In the genomic region with DNA sequence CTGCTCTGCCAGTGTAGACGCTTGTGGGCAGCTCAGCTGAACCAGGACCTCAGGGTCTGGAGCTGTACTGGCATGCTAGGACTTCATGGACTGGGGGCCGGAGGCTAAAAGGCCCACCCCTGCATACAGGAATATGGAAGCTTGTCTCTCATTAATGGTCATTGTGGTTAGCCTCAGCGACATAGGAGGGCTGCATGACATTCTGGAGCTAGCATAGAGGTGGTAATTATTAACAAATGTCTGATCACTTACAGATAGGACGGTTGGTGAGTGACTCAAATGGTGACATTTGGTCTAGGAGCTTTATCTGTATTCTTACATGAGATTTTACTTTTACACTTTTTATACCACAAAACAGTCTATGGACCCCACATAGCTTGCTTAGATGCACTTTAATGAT, we compare ENCODE assay signal across 11 mouse cellular contexts. TPM values are rescaled to one million over a fixed set of nuclear protein-coding genes. Genes with fewer than 3 reads are reported as not detected.
DNase-seq lines count a peak whose midpoint lies in the region; ATAC-seq lines count a peak whose summit lies in the region.
"Had no signal": no experiment of that assay in that cellular context is flagged by ENCODE, and none has a peak within 500 bp of the region (broad histone marks: within the 10 kb centered on the region; RNA-seq: fewer than 3 reads in every experiment).

No protein-coding gene starts in this region.

- H3K27me3 ChIP-seq in hindbrain, embryonic 10.5 days (ENCODE audit: insufficient read depth, poor library complexity, severe bottlenecking): peaks cover 15% of the 10 kb centered on the region
- no peaks in the 10 kb centered on the region for H3K27me3 ChIP-seq in hindbrain, embryonic 11.5 days (ENCODE audit: control insufficient read depth, insufficient read depth, low read length)
- no peaks in the 10 kb centered on the region for H3K27me3 ChIP-seq in embryonic facial prominence, embryonic 10.5 days (replicated peaks; ENCODE audit: low read depth, poor library complexity, severe bottlenecking)
- no peaks in the 10 kb centered on the region for H3K27me3 ChIP-seq in forebrain, embryonic 16.5 days (replicated peaks; ENCODE audit: control insufficient read depth, insufficient read depth, low read length)
- H3K27me3 ChIP-seq in midbrain, embryonic 11.5 days (ENCODE audit: control insufficient read depth, insufficient read depth, low read length): no peaks in the 10 kb centered on the region
- H3K27me3 ChIP-seq in kidney, embryonic 14.5 days (ENCODE audit: control insufficient read depth, insufficient read depth, low read length): no peaks in the 10 kb centered on the region

- DNase-seq in hindbrain, embryonic 10.5 days (ENCODE audit: low spot score): no peak
- DNase-seq in hindbrain, embryonic 11.5 days (ENCODE audit: low spot score): no peak
- DNase-seq in embryonic facial prominence, embryonic 10.5 days (ENCODE audit: low spot score): no peak
- no peak for DNase-seq in midbrain, embryonic 11.5 days (ENCODE audit: low spot score, missing footprints)
- DNase-seq in adrenal gland, postnatal 14 days: no peak
- DNase-seq in cerebellum, adult 9-10 months: no peak
- DNase-seq: lung, postnatal 36 days had no signal

- no peak for ATAC-seq in hindbrain, embryonic 11.5 days (ENCODE audit: low FRiP score)
- no peak; the same call in 1 of the 2 replicates for ATAC-seq in forebrain, embryonic 16.5 days
- no peak for ATAC-seq in midbrain, embryonic 11.5 days (ENCODE audit: low FRiP score)
- ATAC-seq in kidney, embryonic 14.5 days (ENCODE audit: low FRiP score, low TSS enrichment): no peak

- peak overlapping the region; percentile 57; the same call in 1 of the 2 replicates for H3K27ac ChIP-seq in hindbrain, embryonic 10.5 days
- H3K27ac ChIP-seq in hindbrain, embryonic 11.5 days (ENCODE audit: low read depth, low read length): no peak overlapping the region
- H3K27ac ChIP-seq in embryonic facial prominence, embryonic 10.5 days (replicated peaks): peak overlapping the region; percentile 68
- peak overlapping the region; percentile 65 for H3K27ac ChIP-seq in forebrain, embryonic 16.5 days (ENCODE audit: low read length)
- no peak overlapping the region for H3K27ac ChIP-seq in midbrain, embryonic 11.5 days (ENCODE audit: low read depth, low read length)
- no peak overlapping the region for H3K27ac ChIP-seq in kidney, embryonic 14.5 days (ENCODE audit: low read depth, low read length)

- H3K9ac ChIP-seq in hindbrain, embryonic 11.5 days (ENCODE audit: low read depth, low read length): no peak overlapping the region
- no peak overlapping the region for H3K9ac ChIP-seq in forebrain, embryonic 16.5 days (replicated peaks; ENCODE audit: low read depth, low read length)
- 0 out of 2 replicates have a peak overlapping the region, but pooled peaks have one; percentile 7 for H3K9ac ChIP-seq in midbrain, embryonic 11.5 days (ENCODE audit: low read length)
- no peak overlapping the region for H3K9ac ChIP-seq in kidney, embryonic 14.5 days (ENCODE audit: low read depth, low read length)

- H3K4me1 ChIP-seq in hindbrain, embryonic 10.5 days (replicated peaks): peaks cover 33% of the 10 kb centered on the region
- no peaks in the 10 kb centered on the region; the same call in none of the 2 replicates for H3K4me1 ChIP-seq in hindbrain, embryonic 11.5 days (replicated peaks; ENCODE audit: control insufficient read depth, insufficient read depth, low read length)
- H3K4me1 ChIP-seq in embryonic facial prominence, embryonic 10.5 days: peaks cover 39% of the 10 kb centered on the region
- H3K4me1 ChIP-seq in forebrain, embryonic 16.5 days (replicated peaks; ENCODE audit: control insufficient read depth, insufficient read depth, low read length): peaks cover 26% of the 10 kb centered on the region
- H3K4me1 ChIP-seq in midbrain, embryonic 11.5 days (ENCODE audit: control insufficient read depth, insufficient read depth, low read length): peaks cover 27% of the 10 kb centered on the region
- H3K4me1 ChIP-seq in kidney, embryonic 14.5 days (ENCODE audit: control insufficient read depth, insufficient read depth, low read length): peaks cover 6% of the 10 kb centered on the region; the same call in 1 of the 2 replicates

- H3K4me3 ChIP-seq in hindbrain, embryonic 10.5 days: no peak overlapping the region
- H3K4me3 ChIP-seq in hindbrain, embryonic 11.5 days (ENCODE audit: low read depth, low read length): no peak overlapping the region
- H3K4me3 ChIP-seq in embryonic facial prominence, embryonic 10.5 days: no peak overlapping the region
- no peak overlapping the region for H3K4me3 ChIP-seq in forebrain, embryonic 16.5 days (replicated peaks; ENCODE audit: low read length)
- no peak overlapping the region for H3K4me3 ChIP-seq in midbrain, embryonic 11.5 days (ENCODE audit: low read depth, low read length)
- H3K4me3 ChIP-seq in kidney, embryonic 14.5 days (ENCODE audit: low read length): no peak overlapping the region

- H3K36me3 ChIP-seq in hindbrain, embryonic 10.5 days: peaks cover 89% of the 10 kb centered on the region
- peaks cover 12% of the 10 kb centered on the region for H3K36me3 ChIP-seq in hindbrain, embryonic 11.5 days (ENCODE audit: control insufficient read depth, insufficient read depth, low read length)
- H3K36me3 ChIP-seq in embryonic facial prominence, embryonic 10.5 days (replicated peaks): peaks cover 95% of the 10 kb centered on the region
- peaks cover 10% of the 10 kb centered on the region for H3K36me3 ChIP-seq in forebrain, embryonic 16.5 days (ENCODE audit: control insufficient read depth, insufficient read depth)
- peaks cover 19% of the 10 kb centered on the region for H3K36me3 ChIP-seq in midbrain, embryonic 11.5 days (ENCODE audit: control insufficient read depth, insufficient read depth, low read length)
- peaks cover 78% of the 10 kb centered on the region for H3K36me3 ChIP-seq in kidney, embryonic 14.5 days (ENCODE audit: control insufficient read depth, insufficient read depth, low read length)

- no peak overlapping the region for H3K4me2 ChIP-seq in hindbrain, embryonic 11.5 days (replicated peaks; ENCODE audit: low read depth, low read length)
- H3K4me2 ChIP-seq in forebrain, embryonic 16.5 days (ENCODE audit: low read length): no peak overlapping the region
- H3K4me2 ChIP-seq in midbrain, embryonic 11.5 days: no peak overlapping the region
- H3K4me2 ChIP-seq in kidney, embryonic 14.5 days (replicated peaks; ENCODE audit: low read depth, low read length): no peak overlapping the region

- H3K9me3 ChIP-seq in hindbrain, embryonic 10.5 days: peaks cover 13% of the 10 kb centered on the region
- H3K9me3 ChIP-seq in hindbrain, embryonic 11.5 days (ENCODE audit: control insufficient read depth, low read length): peaks cover 6% of the 10 kb centered on the region; the same call in 1 of the 2 replicates
- peaks cover 12% of the 10 kb centered on the region for H3K9me3 ChIP-seq in embryonic facial prominence, embryonic 10.5 days
- H3K9me3 ChIP-seq in forebrain, embryonic 16.5 days (ENCODE audit: control insufficient read depth, low read length): no peaks in the 10 kb centered on the region; the same call in 1 of the 2 replicates
- H3K9me3 ChIP-seq in midbrain, embryonic 11.5 days (ENCODE audit: control insufficient read depth, low read length): peaks cover 8% of the 10 kb centered on the region; the same call in 1 of the 2 replicates
- H3K9me3 ChIP-seq in kidney, embryonic 14.5 days (ENCODE audit: control insufficient read depth, low read length): peaks cover 10% of the 10 kb centered on the region; the same call in 1 of the 2 replicates

- 79% methylated on average over 4 of the region's 4 CpGs for WGBS in hindbrain, embryonic 10.5 days
- WGBS in hindbrain, embryonic 11.5 days: 68% methylated on average over 4 of the region's 4 CpGs
- 63% methylated on average over 4 of the region's 4 CpGs for WGBS in embryonic facial prominence, embryonic 10.5 days
- 59% methylated on average over 4 of the region's 4 CpGs for WGBS in forebrain, embryonic 16.5 days
- WGBS in midbrain, embryonic 11.5 days: 83% methylated on average over 4 of the region's 4 CpGs
- 60% methylated on average over 4 of the region's 4 CpGs for WGBS in kidney, embryonic 14.5 days

RNA-seq across cellular contexts. Expression of a gene that starts 54.3 kb away (rescaled TPM):
- polyA plus RNA-seq in hindbrain, embryonic 10.5 days (2016; fragmentation: Nextera tagmentation; extraction: Ambion mirVana): not detected in 2 replicates
- not detected in 2 replicates for polyA plus RNA-seq in hindbrain, embryonic 11.5 days (2014; fragmentation: Nextera tagmentation; extraction: Ambion mirVana)
- not detected in 2 replicates for polyA plus RNA-seq in embryonic facial prominence, embryonic 10.5 days (2016; fragmentation: Nextera tagmentation; extraction: Ambion mirVana)
- not detected in 2 replicates for polyA plus RNA-seq in forebrain, embryonic 16.5 days (2015; fragmentation: Nextera tagmentation; extraction: Ambion mirVana)
- polyA plus RNA-seq in midbrain, embryonic 11.5 days (2014; fragmentation: Nextera tagmentation; extraction: Ambion mirVana): not detected in 2 replicates
- not detected in 2 replicates for total RNA-seq in adrenal gland, postnatal 14 days (2021)
- polyA plus RNA-seq in kidney, embryonic 14.5 days (2014; fragmentation: Nextera tagmentation; extraction: Ambion mirVana): 0.06 TPM in 1 of 2 replicates, not detected in the other
- polyA plus RNA-seq: brain, embryonic 14.5 days; neural tube, embryonic 11.5 days had no signal

Comparison
In these comparisons a context has a peak if more than half of its experiments do, and no peak if none do; other contexts are left out.
1. H3K27ac ChIP-seq: peak in hindbrain, embryonic 10.5 days (single experiment), embryonic facial prominence, embryonic 10.5 days (single experiment) and forebrain, embryonic 16.5 days (single experiment); none in hindbrain, embryonic 11.5 days (single experiment), midbrain, embryonic 11.5 days (single experiment) and kidney, embryonic 14.5 days (single experiment).